Mouse (Mus musculus) G1E (cell line): ENCODE data around the gene Hspa4l. TPM values are rescaled to one million over a fixed set of nuclear protein-coding genes. Genes with fewer than 3 reads are reported as not detected.
"Not testable (repeated sequence)": the region's sequence is repeated elsewhere in the genome, so short reads cannot be mapped to it uniquely, and the experiment has no call there.

ENCODE experiments used
- ATAC-seq: 2 replicates; pipeline ENCODE4 v1.8.0; 2016; ENCODE audit warnings: mild to moderate bottlenecking; ENCODE audit not compliant: insufficient number of reproducible peaks, poor library complexity, low FRiP score, severe bottlenecking; ENCODE audit errors: extremely low read depth
- DNase-seq: peaks from one replicate; pipeline ENCODE4 v3.0.0; 2012; ENCODE audit warnings: low spot score
- H3K27me3 ChIP-seq: 2 replicates; pipeline ENCODE4 v1.6.1; 2012; ENCODE audit warnings: mild to moderate bottlenecking, low read length, inconsistent platforms; ENCODE audit not compliant: insufficient read depth
- H3K36me3 ChIP-seq: replicated peaks from 2 replicates; pipeline ENCODE3; 2012; ENCODE audit warnings: mild to moderate bottlenecking, inconsistent platforms
- H3K4me1 ChIP-seq: 2 replicates; pipeline ENCODE4 v1.6.1; 2012; ENCODE audit warnings: low read depth, low read length, inconsistent platforms, mixed read lengths; ENCODE audit not compliant: insufficient read depth
- H3K4me3 ChIP-seq: 2 replicates; pipeline ENCODE4 v1.5.1; 2012; ENCODE audit warnings: low read depth, mild to moderate bottlenecking, inconsistent platforms, low read length, moderate library complexity, mixed read lengths
- H3K9me3 ChIP-seq: replicated peaks from 2 replicates; pipeline ENCODE4 v1.6.1; 2012; ENCODE audit warnings: inconsistent platforms
- CTCF ChIP-seq: IDR thresholded peaks from 2 replicates; pipeline ENCODE4 v1.5.1; 2012; ENCODE audit warnings: low read depth, low read length, inconsistent platforms, mixed read lengths
- GATA1 ChIP-seq: IDR thresholded peaks from 2 replicates; pipeline ENCODE4 v1.6.1; 2012; ENCODE audit warnings: borderline replicate concordance, low read length, inconsistent platforms, mixed read lengths
- GATA2 ChIP-seq: IDR thresholded peaks from 2 replicates; pipeline ENCODE4 v1.6.1; 2012; ENCODE audit warnings: low read depth, low read length, inconsistent platforms, borderline replicate concordance
- POLR2AphosphoS5 ChIP-seq: IDR thresholded peaks from 2 replicates; pipeline ENCODE4 v1.6.1; 2012; ENCODE audit warnings: low read depth, low read length, inconsistent platforms; ENCODE audit not compliant: insufficient replicate concordance
- TAL1 ChIP-seq: conservative IDR thresholded peaks from 2 replicates; pipeline ENCODE4 v1.6.1; 2012; ENCODE audit warnings: low read depth, low read length, inconsistent platforms, mixed read lengths
- polyA plus RNA-seq: library from polyadenylated mRNA; stranded (reverse); fragments of >175 nt; gene quantifications from 2 replicates; pipeline ENCODE4 v1.2.3, GENCODE M21; 2012
- total RNA-seq, 2 experiments: library from RNA; stranded (forward) in 1 of 2; stranded (reverse) in 1 of 2; fragments of 200-1000 nt in 1 of 2; fragments of >200 nt in 1 of 2; fragmentation: Nextera tagmentation in 1 of 2; gene quantifications; 2 replicates each; pipeline ENCODE4 v1.2.3; 2014 to 2017

Hspa4l gene
- total and polyA plus RNA-seq, 3 experiments = 12.8 to 67.8 (median 53.8) TPM

DNA sequence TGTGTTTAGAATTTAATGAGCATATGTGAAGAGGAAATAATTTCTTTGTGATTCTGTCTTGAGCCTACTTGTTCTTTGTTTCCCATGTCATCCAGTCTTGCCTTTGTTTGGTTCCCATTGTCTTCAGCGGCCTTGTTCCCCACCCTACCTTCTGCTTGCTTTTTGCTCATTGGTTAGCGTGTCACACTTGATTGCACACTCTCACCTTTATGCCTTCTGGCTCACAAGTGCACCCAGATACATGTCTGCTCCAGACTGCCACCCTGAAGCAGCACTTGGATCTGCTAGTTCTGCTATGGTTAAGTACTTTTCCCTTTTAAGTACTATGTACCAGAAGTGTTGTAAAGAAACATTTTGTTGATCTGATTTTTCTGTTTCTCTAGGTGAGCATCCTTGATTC lies 65.6 kb downstream of the Hspa4l start:
- Histone ChIP-seq H3K4me1 (peaks cover 19% of the 10 kb centered on the region), H3K9me3 (no peaks in the 10 kb centered on the region), H3K4me3 (no peak overlapping the region), H3K36me3 (peaks cover 84% of the 10 kb centered on the region), H3K27me3 (no peaks in the 10 kb centered on the region)
- no peak for TF ChIP-seq TAL1
- no peak for TF ChIP-seq POLR2AphosphoS5
- TF ChIP-seq GATA1 = no peak
- no peak for TF ChIP-seq CTCF
- no peak for TF ChIP-seq GATA2
- ATAC-seq = no peak
- no peak for DNase-seq

DNA sequence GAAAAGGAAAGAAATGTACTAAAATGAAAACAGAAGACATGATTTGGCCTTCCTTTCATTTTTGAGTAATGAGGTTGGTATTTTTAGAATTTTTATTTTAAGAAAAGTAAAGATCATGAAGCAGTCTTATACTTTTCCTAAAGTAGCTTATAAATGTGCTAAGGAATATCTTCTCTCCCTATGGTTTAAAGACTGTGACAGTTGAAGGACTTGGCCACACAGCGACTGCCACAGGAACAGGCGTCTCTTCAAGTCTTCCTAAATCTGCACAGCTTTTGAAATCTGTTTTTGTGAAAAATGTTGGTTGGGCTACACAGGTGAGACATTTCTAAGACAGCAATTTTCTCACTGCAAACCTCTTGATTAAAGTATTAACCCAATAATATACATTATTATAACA lies 69.0 kb downstream of the Hspa4l start:
- Histone ChIP-seq H3K36me3 (peaks cover 86% of the 10 kb centered on the region), H3K4me3 (no peak overlapping the region), H3K9me3 (no peaks in the 10 kb centered on the region), H3K27me3 (no peaks in the 10 kb centered on the region), H3K4me1 (peaks cover 5% of the 10 kb centered on the region; the same call in 1 of the 2 replicates)
- no peak for DNase-seq
- no peak for TF ChIP-seq GATA2
- no peak for TF ChIP-seq TAL1
- no peak for TF ChIP-seq GATA1
- TF ChIP-seq POLR2AphosphoS5 = no peak
- ATAC-seq = no peak

GRCm38 (mm10) chr3:40845521-40845920 lies 101.2 kb downstream of the Hspa4l start:
- H3K9me3 ChIP-seq, ATAC-seq, H3K4me1 ChIP-seq, H3K36me3 ChIP-seq, DNase-seq, H3K27me3 ChIP-seq: not testable (repeated sequence)
- peak overlapping the region; percentile 78; the same call in 1 of the 2 replicates for H3K4me3 ChIP-seq

Other genes with a start within 250 kb of the Hspa4l start
- 10.2 and 10.9 TPM in 2 replicates for gene Intu, start 213.2 kb upstream of the Hspa4l start, total RNA-seq (2014; fragmentation: Nextera tagmentation)
- 5.5 and 5.7 TPM in 2 replicates for gene Intu, start 213.2 kb upstream of the Hspa4l start, total RNA-seq (2017)
- 0.91 and 1.2 TPM in 2 replicates for gene Intu, start 213.2 kb upstream of the Hspa4l start, polyA plus RNA-seq
- not detected in 2 replicates for gene Slc25a31, start 35.6 kb upstream of the Hspa4l start, total RNA-seq (2014; fragmentation: Nextera tagmentation)
- gene Slc25a31, start 35.6 kb upstream of the Hspa4l start, total RNA-seq (2017) = 0.16 TPM in 1 of 2 replicates, not detected in the other
- not detected in 2 replicates for gene Slc25a31, start 35.6 kb upstream of the Hspa4l start, polyA plus RNA-seq
- gene Plk4, start 55.5 kb downstream of the Hspa4l start, total RNA-seq (2014; fragmentation: Nextera tagmentation) = 115 and 124 TPM in 2 replicates
- 84.9 and 95.3 TPM in 2 replicates for gene Plk4, start 55.5 kb downstream of the Hspa4l start, total RNA-seq (2017)
- 16.3 and 19.2 TPM in 2 replicates for gene Plk4, start 55.5 kb downstream of the Hspa4l start, polyA plus RNA-seq
- 23.5 and 26.3 TPM in 2 replicates for gene Mfsd8, start 102.4 kb downstream of the Hspa4l start, total RNA-seq (2014; fragmentation: Nextera tagmentation)
- gene Mfsd8, start 102.4 kb downstream of the Hspa4l start, total RNA-seq (2017) = 7.0 and 7.3 TPM in 2 replicates
- 0.83 and 1.3 TPM in 2 replicates for gene Mfsd8, start 102.4 kb downstream of the Hspa4l start, polyA plus RNA-seq
- gene Abhd18, start 102.5 kb downstream of the Hspa4l start, total RNA-seq (2014; fragmentation: Nextera tagmentation) = 23.7 and 27.6 TPM in 2 replicates
- 24.6 and 29.1 TPM in 2 replicates for gene Abhd18, start 102.5 kb downstream of the Hspa4l start, total RNA-seq (2017)
- gene Abhd18, start 102.5 kb downstream of the Hspa4l start, polyA plus RNA-seq = 1.3 and 1.5 TPM in 2 replicates
- not detected in 2 replicates for gene 1700034I23Rik, start 158.0 kb downstream of the Hspa4l start, total RNA-seq (2014; fragmentation: Nextera tagmentation)
- gene 1700034I23Rik, start 158.0 kb downstream of the Hspa4l start, total RNA-seq (2017) = 0.22 TPM in 1 of 2 replicates, not detected in the other
- gene 1700034I23Rik, start 158.0 kb downstream of the Hspa4l start, polyA plus RNA-seq = not detected in 2 replicates
- 68.6 and 76.3 TPM in 2 replicates for gene Larp1b, start 205.3 kb downstream of the Hspa4l start, total RNA-seq (2014; fragmentation: Nextera tagmentation)
- 46.2 and 60.7 TPM in 2 replicates for gene Larp1b, start 205.3 kb downstream of the Hspa4l start, total RNA-seq (2017)
- 31.1 and 36.0 TPM in 2 replicates for gene Larp1b, start 205.3 kb downstream of the Hspa4l start, polyA plus RNA-seq